10 mouse cellular contexts compared by ENCODE assay signal in genomic region chr8:103314279-103315022, GRCm38 (mm10).
DNase-seq lines count a peak whose midpoint lies in the region; ATAC-seq and TF ChIP-seq lines count a peak whose summit lies in the region.
"Had no signal": no experiment of that assay in that cellular context is flagged by ENCODE, and none has a peak within 500 bp of the region (broad histone marks: within the 10 kb centered on the region; RNA-seq: fewer than 3 reads in every experiment).

No protein-coding gene starts in this region.

- H3K4me1 ChIP-seq in lung, embryonic 16.5 days (replicated peaks; ENCODE audit: control insufficient read depth, insufficient read depth, low read length): peaks cover 2% of the 10 kb centered on the region; the same call in 1 of the 2 replicates
- no peaks in the 10 kb centered on the region; the same call in 1 of the 2 replicates for H3K4me1 ChIP-seq in lung, adult 2 months (ENCODE audit: control insufficient read depth, insufficient read depth, low read length)
- H3K4me1 ChIP-seq in forebrain, postnatal 0 days (ENCODE audit: insufficient read depth): no peaks in the 10 kb centered on the region
- peaks cover 39% of the 10 kb centered on the region for H3K4me1 ChIP-seq in limb, embryonic 10.5 days
- H3K4me1 ChIP-seq: liver, embryonic 13.5 days had no signal

- no peak for TF ChIP-seq CTCF in lung, adult 2 months (IDR thresholded peaks at IDR 0.05; ENCODE audit: insufficient read depth, low read length)
- TF ChIP-seq CTCF in forebrain, postnatal 0 days (IDR thresholded peaks at IDR 0.05; ENCODE audit: low read depth): no peak

- no peak for DNase-seq in lung, adult 2 months
- peak; percentile 50 for DNase-seq in forebrain, postnatal 0 days
- peak; percentile 41 for DNase-seq in limb, embryonic 10.5 days (ENCODE audit: low spot score)
- DNase-seq in retina, embryonic 14.5 days (ENCODE audit: low spot score): peak; percentile 88
- DNase-seq in adrenal gland, postnatal 14 days: no peak
- no peak for DNase-seq in kidney, postnatal 14 days
- DNase-seq in heart, postnatal 14 days: no peak
- DNase-seq: liver, embryonic 13.5 days had no signal

- no peaks in the 10 kb centered on the region for H3K36me3 ChIP-seq in lung, embryonic 16.5 days (ENCODE audit: control insufficient read depth, insufficient read depth, low read length)
- no peaks in the 10 kb centered on the region for H3K36me3 ChIP-seq in forebrain, postnatal 0 days (ENCODE audit: insufficient read depth)
- H3K36me3 ChIP-seq in limb, embryonic 10.5 days: no peaks in the 10 kb centered on the region
- H3K36me3 ChIP-seq: liver, embryonic 13.5 days had no signal

- no peak overlapping the region for H3K4me3 ChIP-seq in lung, embryonic 16.5 days (ENCODE audit: low read length)
- H3K4me3 ChIP-seq in lung, adult 2 months (replicated peaks; ENCODE audit: extremely low read depth, low read depth, low read length): no peak overlapping the region
- H3K4me3 ChIP-seq in forebrain, postnatal 0 days (ENCODE audit: low read depth, low read length): no peak overlapping the region
- H3K4me3 ChIP-seq in limb, embryonic 10.5 days: no peak overlapping the region
- H3K4me3 ChIP-seq: erythroblast, embryonic 14.5 days; liver, embryonic 13.5 days had no signal

- no peak overlapping the region for H3K4me2 ChIP-seq in lung, embryonic 16.5 days (ENCODE audit: low read depth, low read length)
- no peak overlapping the region for H3K4me2 ChIP-seq in forebrain, postnatal 0 days (ENCODE audit: low read depth)
- H3K4me2 ChIP-seq: liver, embryonic 13.5 days had no signal

- TF ChIP-seq POLR2A in lung, adult 2 months (IDR thresholded peaks at IDR 0.05; ENCODE audit: borderline replicate concordance, extremely low read depth, low read depth, low read length): no peak

- H3K27ac ChIP-seq in lung, embryonic 16.5 days (ENCODE audit: low read length): peak overlapping the region; percentile 63
- H3K27ac ChIP-seq in forebrain, postnatal 0 days (ENCODE audit: low read depth, low read length): no peak overlapping the region
- H3K27ac ChIP-seq in limb, embryonic 10.5 days: peak overlapping the region; percentile 84
- H3K27ac ChIP-seq: liver, embryonic 13.5 days had no signal

- intact Hi-C loops in heart, postnatal 14 days (cut with DNase I): no loop called here

- 35% methylated on average over 1 of the region's 1 CpGs for WGBS in lung, embryonic 16.5 days
- WGBS in lung, adult 2 months: 19% methylated on average over 1 of the region's 1 CpGs
- 4% methylated on average over 1 of the region's 1 CpGs for WGBS in forebrain, postnatal 0 days
- WGBS in limb, embryonic 10.5 days: 27% methylated on average over 1 of the region's 1 CpGs

- H3K9ac ChIP-seq in lung, embryonic 16.5 days (ENCODE audit: low read length): no peak overlapping the region
- no peak overlapping the region for H3K9ac ChIP-seq in forebrain, postnatal 0 days
- H3K9ac ChIP-seq: liver, embryonic 13.5 days had no signal

- no peaks in the 10 kb centered on the region for H3K9me3 ChIP-seq in lung, embryonic 16.5 days (ENCODE audit: control insufficient read depth, low read length)
- no peaks in the 10 kb centered on the region for H3K9me3 ChIP-seq in forebrain, postnatal 0 days (ENCODE audit: low read length)
- H3K9me3 ChIP-seq in limb, embryonic 10.5 days (replicated peaks): no peaks in the 10 kb centered on the region
- H3K9me3 ChIP-seq: liver, embryonic 13.5 days had no signal

- no peaks in the 10 kb centered on the region for H3K27me3 ChIP-seq in lung, embryonic 16.5 days (ENCODE audit: control insufficient read depth, insufficient read depth, low read depth, low read length)
- H3K27me3 ChIP-seq in forebrain, postnatal 0 days (ENCODE audit: insufficient read depth, low read length): no peaks in the 10 kb centered on the region; the same call in 1 of the 2 replicates
- H3K27me3 ChIP-seq in limb, embryonic 10.5 days (ENCODE audit: low read depth, poor library complexity, severe bottlenecking): no peaks in the 10 kb centered on the region
- H3K27me3 ChIP-seq: liver, embryonic 13.5 days had no signal

- 0 out of 2 replicates have a peak, but pooled peaks have one; percentile 17 for ATAC-seq in lung, embryonic 16.5 days (ENCODE audit: low read depth)
- peak; percentile 96 for ATAC-seq in forebrain, postnatal 0 days

Comparison
In these comparisons a context has a peak if more than half of its experiments do, and no peak if none do; other contexts are left out.
1. DNase-seq: peak in forebrain, postnatal 0 days (single experiment), limb, embryonic 10.5 days (single experiment) and retina, embryonic 14.5 days (single experiment); none in lung, adult 2 months (single experiment), adrenal gland, postnatal 14 days (single experiment), kidney, postnatal 14 days (single experiment) and heart, postnatal 14 days (0 of 2).